Mouse (Mus musculus): ENCODE results near the gene Nelfb. TPM values are rescaled to one million over a fixed set of nuclear protein-coding genes. Genes with fewer than 3 reads are reported as not detected.

The Nelfb gene
- polyA plus RNA-seq, 1 experiment from 2014 or later = 74.4 TPM

- 72% methylated on average over 5 of the region's 5 CpGs for WGBS
- ATAC-seq (ENCODE audit: insufficient number of reproducible peaks, low FRiP score) = no peak
- peaks cover 11% of the 10 kb centered on the region for H3K4me1 ChIP-seq (replicated peaks)
- no peak overlapping the region for H3K9ac ChIP-seq
- H3K4me3 ChIP-seq = no peak overlapping the region
- H3K27me3 ChIP-seq (replicated peaks) = peaks cover 51% of the 10 kb centered on the region
- H3K27ac ChIP-seq (ENCODE audit: poor library complexity, severe bottlenecking) = no peak overlapping the region
- no peaks in the 10 kb centered on the region for H3K9me3 ChIP-seq (replicated peaks)
- no peak overlapping the region for H3K4me2 ChIP-seq
- no peaks in the 10 kb centered on the region for H3K36me3 ChIP-seq
Measured at GRCm38 (mm10) chr2:25229582-25229981, 18.3 kb upstream of the Nelfb start.

- no peak overlapping the region for H3K27ac ChIP-seq (ENCODE audit: poor library complexity, severe bottlenecking)
- H3K4me2 ChIP-seq = peak overlapping the region; percentile 60
- no peak overlapping the region for H3K4me3 ChIP-seq
- no peaks in the 10 kb centered on the region for H3K9me3 ChIP-seq (replicated peaks)
- H3K9ac ChIP-seq = no peak overlapping the region
- whole genome bisulfite sequencing = 65% methylated on average over 6 of the region's 6 CpGs
- peaks cover 11% of the 10 kb centered on the region for H3K4me1 ChIP-seq (replicated peaks)
- H3K36me3 ChIP-seq = no peaks in the 10 kb centered on the region
- no peak for ATAC-seq (ENCODE audit: insufficient number of reproducible peaks, low FRiP score)
- peaks cover 46% of the 10 kb centered on the region for H3K27me3 ChIP-seq (replicated peaks)
Measured at GRCm38 (mm10) chr2:25228995-25229530, 17.8 kb upstream of the Nelfb start.

- Histone ChIP-seq H3K9ac (no peak overlapping the region), H3K4me3 (peak overlapping the region; percentile 32), H3K27me3 (replicated peaks) (peaks cover 40% of the 10 kb centered on the region), H3K4me2 (peak overlapping the region; percentile 60), H3K36me3 (peaks cover 2% of the 10 kb centered on the region; the same call in 1 of the 2 replicates), H3K9me3 (replicated peaks) (no peaks in the 10 kb centered on the region), H3K27ac (ENCODE audit: poor library complexity, severe bottlenecking) (peak overlapping the region; percentile 58), H3K4me1 (replicated peaks) (peaks cover 15% of the 10 kb centered on the region)
- no peak for ATAC-seq (ENCODE audit: insufficient number of reproducible peaks, low FRiP score)
- WGBS = under 1% methylated on average over 7 of the region's 7 CpGs
Measured at GRCm38 (mm10) chr2:25228431-25228889, 17.2 kb upstream of the Nelfb start.

GRCm38 (mm10) chr2:25227406-25227805, 16.1 kb upstream of the Nelfb start:
- Histone ChIP-seq H3K4me1 (replicated peaks) (peaks cover 19% of the 10 kb centered on the region), H3K36me3 (peaks cover 3% of the 10 kb centered on the region; the same call in 1 of the 2 replicates), H3K27me3 (replicated peaks) (peaks cover 30% of the 10 kb centered on the region), H3K4me2 (no peak overlapping the region), H3K4me3 (no peak overlapping the region), H3K9ac (no peak overlapping the region), H3K27ac (ENCODE audit: poor library complexity, severe bottlenecking) (no peak overlapping the region), H3K9me3 (replicated peaks) (no peaks in the 10 kb centered on the region)
- 88% methylated on average over 4 of the region's 4 CpGs for WGBS
- no peak for ATAC-seq (ENCODE audit: insufficient number of reproducible peaks, low FRiP score)

- no peaks in the 10 kb centered on the region for H3K9me3 ChIP-seq (replicated peaks)
- H3K4me1 ChIP-seq (replicated peaks) = peaks cover 19% of the 10 kb centered on the region
- no peak overlapping the region for H3K27ac ChIP-seq (ENCODE audit: poor library complexity, severe bottlenecking)
- H3K27me3 ChIP-seq (replicated peaks) = peaks cover 24% of the 10 kb centered on the region
- H3K9ac ChIP-seq = no peak overlapping the region
- no peak overlapping the region for H3K4me2 ChIP-seq
- no peak overlapping the region for H3K4me3 ChIP-seq
- H3K36me3 ChIP-seq = peaks cover 5% of the 10 kb centered on the region
- 88% methylated on average over 5 of the region's 5 CpGs for WGBS
- no peak for ATAC-seq (ENCODE audit: insufficient number of reproducible peaks, low FRiP score)
Measured at GRCm38 (mm10) chr2:25226864-25227263, 15.6 kb upstream of the Nelfb start.

GRCm38 (mm10) chr2:25225811-25226379, 14.6 kb upstream of the Nelfb start:
- WGBS = 73% methylated on average over 8 of the region's 8 CpGs
- Histone ChIP-seq H3K36me3 (peaks cover 11% of the 10 kb centered on the region), H3K4me2 (peak overlapping the region; percentile 51), H3K27me3 (replicated peaks) (peaks cover 14% of the 10 kb centered on the region), H3K9me3 (replicated peaks) (no peaks in the 10 kb centered on the region), H3K4me3 (peak overlapping the region; percentile 52; the same call in 1 of the 2 replicates), H3K27ac (ENCODE audit: poor library complexity, severe bottlenecking) (peak overlapping the region; percentile 95), H3K4me1 (replicated peaks) (peaks cover 19% of the 10 kb centered on the region), H3K9ac (0 out of 2 replicates have a peak overlapping the region, but pooled peaks have one; percentile 65)
- ATAC-seq (ENCODE audit: insufficient number of reproducible peaks, low FRiP score) = no peak

GRCm38 (mm10) chr2:25224766-25225752, 13.8 kb upstream of the Nelfb start:
- peak; percentile 95 for ATAC-seq (ENCODE audit: insufficient number of reproducible peaks, low FRiP score)
- peak overlapping the region; percentile 52 for H3K4me3 ChIP-seq
- H3K9ac ChIP-seq = peak overlapping the region; percentile 65
- H3K9me3 ChIP-seq (replicated peaks) = no peaks in the 10 kb centered on the region
- peak overlapping the region; percentile 51 for H3K4me2 ChIP-seq
- peak overlapping the region; percentile 95 for H3K27ac ChIP-seq (ENCODE audit: poor library complexity, severe bottlenecking)
- H3K36me3 ChIP-seq = peaks cover 11% of the 10 kb centered on the region
- H3K4me1 ChIP-seq (replicated peaks) = peaks cover 19% of the 10 kb centered on the region
- H3K27me3 ChIP-seq (replicated peaks) = peaks cover 6% of the 10 kb centered on the region
- 2% methylated on average over 41 of the region's 41 CpGs for WGBS

- H3K9ac ChIP-seq = peak within 1 kb of the TSS; percentile 89
- H3K4me2 ChIP-seq = peak within 1 kb of the TSS; percentile 97
- no peaks in the 10 kb centered on the region for H3K27me3 ChIP-seq (replicated peaks)
- peaks cover 19% of the 10 kb centered on the region for H3K4me1 ChIP-seq (replicated peaks)
- peaks cover 11% of the 10 kb centered on the region for H3K36me3 ChIP-seq
- WGBS = under 1% methylated on average over 17 of the region's 17 CpGs
- peak within 1 kb of the TSS; percentile 96 for H3K27ac ChIP-seq (ENCODE audit: poor library complexity, severe bottlenecking)
- peak within 1 kb of the TSS; percentile 90 for H3K4me3 ChIP-seq
- H3K9me3 ChIP-seq (replicated peaks) = no peaks in the 10 kb centered on the region
- no peak for ATAC-seq (ENCODE audit: insufficient number of reproducible peaks, low FRiP score)
Measured at GRCm38 (mm10) chr2:25224492-25224765, 13.1 kb upstream of the Nelfb start, which contains the start of gene Tubb4b. Gene Tubb4b, minus strand, starts transcription at chr2:25224702.

GRCm38 (mm10) chr2:25223681-25224491, 12.6 kb upstream of the Nelfb start:
- Histone ChIP-seq H3K4me3 (peak overlapping the region; percentile 90), H3K9ac (peak overlapping the region; percentile 89), H3K27ac (ENCODE audit: poor library complexity, severe bottlenecking) (peak overlapping the region; percentile 96), H3K36me3 (peaks cover 11% of the 10 kb centered on the region), H3K27me3 (replicated peaks) (no peaks in the 10 kb centered on the region), H3K4me2 (peak overlapping the region; percentile 97), H3K4me1 (replicated peaks) (peaks cover 19% of the 10 kb centered on the region), H3K9me3 (replicated peaks) (no peaks in the 10 kb centered on the region)
- peak; percentile 82 for ATAC-seq (ENCODE audit: insufficient number of reproducible peaks, low FRiP score)
- WGBS = 2% methylated on average over 45 of the region's 53 CpGs

- WGBS = 63% methylated on average over 5 of the region's 5 CpGs
- H3K27me3 ChIP-seq (replicated peaks) = no peaks in the 10 kb centered on the region
- no peaks in the 10 kb centered on the region for H3K9me3 ChIP-seq (replicated peaks)
- H3K4me3 ChIP-seq = no peak overlapping the region
- H3K9ac ChIP-seq = no peak overlapping the region
- ATAC-seq (ENCODE audit: insufficient number of reproducible peaks, low FRiP score) = no peak
- H3K4me2 ChIP-seq = no peak overlapping the region
- peaks cover 13% of the 10 kb centered on the region for H3K4me1 ChIP-seq (replicated peaks)
- peaks cover 11% of the 10 kb centered on the region for H3K36me3 ChIP-seq
- no peak overlapping the region for H3K27ac ChIP-seq (ENCODE audit: poor library complexity, severe bottlenecking)
Measured at GRCm38 (mm10) chr2:25221331-25221772, 10.1 kb upstream of the Nelfb start.

Data from heart, embryonic 12.5 days (tissue).